Mouse (Mus musculus): ENCODE data around the gene Axin1. TPM values are rescaled to one million over a fixed set of nuclear protein-coding genes. Genes with fewer than 3 reads are reported as not detected.

Axin1 gene
- polyA plus RNA-seq, 1 experiment from 2014 or later, result 9.3 TPM

DNA sequence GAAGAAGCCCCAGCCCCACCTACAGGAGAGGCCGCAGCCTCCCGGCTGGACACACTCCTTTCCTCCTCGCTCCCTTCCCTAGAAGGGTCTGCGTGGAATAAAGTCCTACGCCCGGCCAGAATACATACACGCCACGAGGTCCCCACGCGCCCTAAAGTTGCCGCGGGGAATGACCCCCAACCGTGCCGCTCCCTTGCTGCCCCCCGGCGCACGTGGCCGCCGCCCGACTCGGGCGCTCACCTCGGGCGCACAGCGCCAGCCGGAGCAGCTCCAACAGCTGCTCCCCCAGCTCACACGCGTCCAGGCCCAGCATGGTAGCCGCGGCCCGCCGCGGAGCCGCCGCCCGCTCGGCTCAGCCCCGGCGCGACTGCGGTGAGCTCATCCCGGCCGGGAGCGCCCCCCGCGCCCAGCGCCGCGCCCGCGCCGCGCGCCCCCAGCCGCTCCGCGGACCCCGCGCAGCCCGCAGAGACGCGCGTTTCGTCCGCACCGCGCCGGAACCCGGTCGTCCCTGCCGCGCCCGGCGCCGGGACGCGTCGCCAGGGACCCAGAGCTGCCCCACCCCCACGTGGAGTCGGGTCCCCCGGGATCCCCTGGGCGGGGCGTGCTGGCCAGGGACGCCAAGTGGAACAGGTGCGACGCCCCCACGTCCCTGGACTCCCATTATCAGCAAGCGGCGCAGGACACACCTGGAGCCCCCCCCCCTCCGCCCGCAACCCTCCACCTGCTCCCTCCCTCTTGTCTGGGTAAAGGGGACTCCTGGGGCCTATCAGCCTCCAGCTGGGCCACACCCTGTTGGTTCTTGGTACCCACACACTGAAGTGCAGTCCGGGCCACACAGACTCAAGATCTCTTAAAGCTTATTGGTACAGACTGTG, 62.6 kb downstream of the Axin1 start:
- Histone ChIP-seq H3K27ac (no peak overlapping the region), H3K4me1 (peaks cover 34% of the 10 kb centered on the region), H3K4me2 (peak overlapping the region; percentile 99), H3K9me3 (no peaks in the 10 kb centered on the region), H3K36me3 (peaks cover 21% of the 10 kb centered on the region), H3K27me3 (peaks cover 70% of the 10 kb centered on the region), H3K4me3 (peak overlapping the region; percentile 55), H3K9ac (peak overlapping the region; percentile 44; the same call in 1 of the 2 replicates)
- WGBS, result under 1% methylated on average over 91 of the region's 92 CpGs
- no peak for ATAC-seq (ENCODE audit: insufficient number of reproducible peaks, low FRiP score, low TSS enrichment, low read depth)

DNA sequence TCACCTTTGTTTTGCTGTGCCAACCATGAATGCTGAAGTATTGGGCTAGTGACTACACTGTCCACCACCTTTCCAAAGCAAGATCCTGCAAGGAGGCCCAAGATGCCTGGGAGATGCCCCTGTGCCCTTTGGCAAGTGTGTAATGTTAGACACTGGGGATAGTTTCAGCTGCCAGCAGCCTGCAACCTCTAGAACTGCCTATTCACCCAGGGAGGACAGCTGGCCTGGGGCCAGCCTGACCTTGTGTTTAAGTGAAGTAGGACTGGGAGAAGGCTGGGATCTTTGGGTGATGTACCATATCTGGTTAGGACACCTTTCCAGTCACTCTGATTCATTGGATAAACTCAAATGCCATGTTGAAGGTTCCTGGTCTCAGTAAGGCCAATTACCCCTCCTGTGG, 63.5 kb downstream of the Axin1 start:
- Histone ChIP-seq H3K27ac (no peak overlapping the region), H3K4me1 (peaks cover 34% of the 10 kb centered on the region), H3K4me2 (0 out of 2 replicates have a peak overlapping the region, but pooled peaks have one; percentile 99), H3K9me3 (no peaks in the 10 kb centered on the region), H3K4me3 (no peak overlapping the region), H3K9ac (no peak overlapping the region), H3K27me3 (peaks cover 75% of the 10 kb centered on the region), H3K36me3 (peaks cover 11% of the 10 kb centered on the region; the same call in 1 of the 2 replicates)
- ATAC-seq (ENCODE audit: insufficient number of reproducible peaks, low FRiP score, low TSS enrichment, low read depth), result no peak

DNA sequence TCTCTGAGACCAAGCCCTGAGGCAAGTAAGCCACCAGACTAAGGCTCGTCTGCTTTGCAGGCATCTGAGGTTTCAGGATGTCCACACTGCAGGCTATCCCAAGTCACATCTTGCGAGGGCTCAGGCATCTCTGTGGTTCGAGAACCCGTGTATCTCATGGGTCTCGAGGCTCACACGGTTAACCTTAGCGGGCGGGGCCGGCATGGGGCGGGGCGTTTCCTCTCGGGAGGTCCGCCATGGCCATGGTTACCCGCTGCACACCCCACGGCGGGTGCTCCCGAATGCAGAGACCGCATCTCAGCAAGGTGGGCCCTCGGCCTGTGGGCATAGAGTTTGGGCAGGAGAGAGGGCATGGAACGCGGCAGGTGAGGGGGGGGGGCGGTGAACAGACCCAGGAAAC, 64.2 kb downstream of the Axin1 start, which contains the start of gene Rgs11:
Gene Rgs11 (plus strand): TSS at position 215 of the 400 bp plus-strand sequence.
- no peak for ATAC-seq (ENCODE audit: insufficient number of reproducible peaks, low FRiP score, low TSS enrichment, low read depth)
- H3K36me3 ChIP-seq, result peaks cover 4% of the 10 kb centered on the region; the same call in 1 of the 2 replicates
- no peaks in the 10 kb centered on the region for H3K9me3 ChIP-seq
- peak within 1 kb of the TSS; percentile 35; the same call in 1 of the 2 replicates for H3K9ac ChIP-seq
- H3K4me1 ChIP-seq, result peaks cover 34% of the 10 kb centered on the region
- H3K27ac ChIP-seq, result no peak within 1 kb of the TSS
- H3K4me2 ChIP-seq, result peak within 1 kb of the TSS; percentile 99
- peaks cover 75% of the 10 kb centered on the region for H3K27me3 ChIP-seq
- H3K4me3 ChIP-seq, result peak within 1 kb of the TSS; percentile 52
- WGBS, result 2% methylated on average over 22 of the region's 22 CpGs

DNA sequence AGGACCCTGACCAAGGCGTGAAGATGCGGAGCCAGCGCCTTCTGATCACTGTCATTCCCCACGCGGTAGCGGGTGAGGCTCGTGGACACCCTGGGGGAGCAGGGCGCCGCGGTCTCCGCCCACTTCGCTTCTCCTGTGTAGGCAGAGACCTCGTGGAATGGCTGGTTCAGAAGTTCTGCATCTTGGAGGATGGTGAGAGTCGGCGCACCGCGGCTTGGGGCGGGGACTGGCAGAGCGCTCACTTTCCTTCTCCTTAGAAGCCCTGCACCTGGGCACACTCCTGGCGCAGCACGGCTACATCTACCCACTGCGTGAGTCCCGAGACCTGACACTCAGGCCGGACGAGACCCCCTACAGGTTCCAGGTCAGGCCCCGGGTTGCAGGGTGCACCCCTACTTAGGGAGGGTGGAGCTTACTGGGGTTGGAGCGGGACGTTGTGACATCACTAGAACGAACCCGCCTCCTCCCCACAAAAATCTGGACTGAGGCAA, 64.9 kb downstream of the Axin1 start:
- H3K9me3 ChIP-seq, result no peaks in the 10 kb centered on the region
- H3K27ac ChIP-seq, result no peak overlapping the region
- WGBS, result 1% methylated on average over 30 of the region's 30 CpGs
- H3K4me1 ChIP-seq, result peaks cover 34% of the 10 kb centered on the region
- H3K9ac ChIP-seq, result peak overlapping the region; percentile 35; the same call in 1 of the 2 replicates
- H3K27me3 ChIP-seq, result peaks cover 75% of the 10 kb centered on the region
- peak overlapping the region; percentile 52 for H3K4me3 ChIP-seq
- ATAC-seq (ENCODE audit: insufficient number of reproducible peaks, low FRiP score, low TSS enrichment, low read depth), result 0 out of 2 replicates have a peak, but pooled peaks have one; percentile 23
- H3K4me2 ChIP-seq, result peak overlapping the region; percentile 99
- H3K36me3 ChIP-seq, result no peaks in the 10 kb centered on the region

DNA sequence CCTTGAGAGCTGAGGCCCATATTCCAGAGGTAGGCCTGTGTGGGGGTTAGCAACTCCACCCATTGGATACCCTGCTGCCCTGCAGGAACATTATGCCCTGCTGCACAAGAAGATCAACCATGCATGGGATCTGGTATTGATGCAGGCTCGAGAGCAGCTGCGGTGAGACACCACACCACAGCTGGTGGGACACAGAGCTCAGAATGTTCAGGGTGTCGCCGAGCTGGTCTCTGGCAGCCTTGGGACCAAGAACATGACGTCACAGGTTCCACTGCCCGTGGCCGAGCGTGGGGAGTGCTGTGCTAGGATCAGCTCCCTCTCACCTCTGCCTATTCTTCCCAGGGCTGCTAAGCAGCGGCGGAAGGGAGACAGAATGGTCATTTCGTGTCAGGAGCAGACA, 66.3 kb downstream of the Axin1 start:
- H3K4me3 ChIP-seq, result no peak overlapping the region
- no peak overlapping the region for H3K27ac ChIP-seq
- ATAC-seq (ENCODE audit: insufficient number of reproducible peaks, low FRiP score, low TSS enrichment, low read depth), result no peak
- peaks cover 34% of the 10 kb centered on the region for H3K4me1 ChIP-seq
- H3K9ac ChIP-seq, result no peak overlapping the region
- H3K27me3 ChIP-seq, result peaks cover 61% of the 10 kb centered on the region
- 29% methylated on average over 11 of the region's 11 CpGs for WGBS
- H3K9me3 ChIP-seq, result no peaks in the 10 kb centered on the region
- no peak overlapping the region for H3K4me2 ChIP-seq
- H3K36me3 ChIP-seq, result no peaks in the 10 kb centered on the region

DNA sequence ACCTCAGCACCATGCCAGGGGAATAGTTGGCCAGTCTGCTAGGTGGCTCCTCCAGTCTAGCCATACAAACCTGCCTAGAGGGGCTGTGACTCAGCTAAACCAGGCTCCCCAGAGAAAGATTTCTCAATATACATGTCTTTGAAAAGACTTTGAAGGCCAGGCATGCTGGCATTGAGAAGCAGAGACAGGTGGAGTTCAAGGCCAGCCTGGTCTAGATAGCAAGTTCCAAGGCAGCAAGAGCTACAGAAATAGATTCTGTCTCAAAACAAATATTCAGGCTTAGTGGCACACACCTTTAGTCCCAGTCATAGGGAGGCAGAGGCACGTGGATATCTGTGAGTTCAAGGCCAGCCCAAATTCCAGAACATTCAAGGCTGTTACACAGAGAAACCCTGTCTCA, 67.9 kb downstream of the Axin1 start:
- ATAC-seq (ENCODE audit: insufficient number of reproducible peaks, low FRiP score, low TSS enrichment, low read depth), result no peak
- Histone ChIP-seq H3K27me3 (peaks cover 45% of the 10 kb centered on the region), H3K9me3 (no peaks in the 10 kb centered on the region)

DNA sequence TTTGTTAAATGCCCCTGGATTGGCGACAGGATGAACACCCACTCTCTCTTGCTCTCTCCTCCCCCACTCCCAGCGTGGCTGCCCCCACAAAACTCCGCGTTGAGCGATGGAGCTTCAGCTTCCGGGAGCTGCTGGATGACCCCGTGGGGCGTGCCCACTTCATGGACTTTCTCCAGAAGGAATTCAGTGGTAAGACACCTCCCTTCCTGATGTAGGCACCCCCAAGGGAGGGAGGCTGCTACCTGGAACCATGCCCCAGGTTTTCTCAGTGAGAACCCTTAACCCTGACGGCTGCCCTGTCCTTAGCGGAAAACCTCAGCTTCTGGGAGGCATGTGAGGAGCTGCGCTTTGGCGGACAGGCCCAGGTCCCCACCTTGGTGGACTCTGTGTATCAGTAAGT, 69.2 kb downstream of the Axin1 start, which contains the start of gene Arhgdig:
Gene Arhgdig (minus strand): TSS at position 101 of the 400 bp plus-strand sequence.
- WGBS, result 87% methylated on average over 12 of the region's 12 CpGs

More for the DNA sequence above, 67.9 kb downstream of the Axin1 start:
- H3K36me3 ChIP-seq, result no peaks in the 10 kb centered on the region
- H3K4me2 ChIP-seq, result no peak overlapping the region
- H3K4me3 ChIP-seq, result no peak overlapping the region
- 52% methylated on average over 1 of the region's 1 CpGs for WGBS
- no peak overlapping the region for H3K9ac ChIP-seq
- H3K4me1 ChIP-seq, result peaks cover 22% of the 10 kb centered on the region
- no peak overlapping the region for H3K27ac ChIP-seq

DNA sequence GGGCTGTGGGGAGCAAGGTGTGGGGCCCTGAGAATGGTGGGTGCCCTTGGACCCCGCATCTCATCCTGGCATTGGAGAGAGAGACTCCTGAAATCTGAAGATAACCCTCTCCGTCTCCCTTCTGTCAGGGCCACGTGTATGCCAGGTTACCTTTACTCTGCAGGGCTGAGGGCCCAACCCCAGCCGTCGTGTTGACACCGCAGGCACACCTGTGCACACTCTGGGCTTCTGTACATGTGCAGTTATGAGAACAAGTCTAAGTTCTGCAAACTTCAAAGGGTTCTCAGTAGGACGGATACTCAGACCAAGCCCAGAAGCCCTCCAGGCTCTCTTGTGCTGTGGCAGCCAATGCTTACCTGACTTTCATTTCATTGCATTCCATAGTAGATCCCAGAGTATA, 73.8 kb downstream of the Axin1 start:
- H3K9me3 ChIP-seq, result no peaks in the 10 kb centered on the region
- no peak overlapping the region for H3K27ac ChIP-seq
- no peak overlapping the region for H3K4me2 ChIP-seq
- ATAC-seq (ENCODE audit: insufficient number of reproducible peaks, low FRiP score, low TSS enrichment, low read depth), result no peak
- WGBS, result 80% methylated on average over 7 of the region's 7 CpGs
- no peaks in the 10 kb centered on the region for H3K27me3 ChIP-seq
- H3K4me3 ChIP-seq, result no peak overlapping the region
- H3K36me3 ChIP-seq, result peaks cover 31% of the 10 kb centered on the region
- no peak overlapping the region for H3K9ac ChIP-seq
- no peaks in the 10 kb centered on the region for H3K4me1 ChIP-seq

More for the DNA sequence above, 69.2 kb downstream of the Axin1 start, which contains the start of gene Arhgdig:
- H3K36me3 ChIP-seq, result peaks cover 2% of the 10 kb centered on the region; the same call in 1 of the 2 replicates
- ATAC-seq (ENCODE audit: insufficient number of reproducible peaks, low FRiP score, low TSS enrichment, low read depth), result no peak
- no peak within 1 kb of the TSS for H3K27ac ChIP-seq
- H3K9me3 ChIP-seq, result no peaks in the 10 kb centered on the region
- H3K27me3 ChIP-seq, result peaks cover 32% of the 10 kb centered on the region
- peaks cover 13% of the 10 kb centered on the region for H3K4me1 ChIP-seq
- no peak within 1 kb of the TSS for H3K9ac ChIP-seq
- no peak within 1 kb of the TSS for H3K4me2 ChIP-seq
- no peak within 1 kb of the TSS for H3K4me3 ChIP-seq

DNA sequence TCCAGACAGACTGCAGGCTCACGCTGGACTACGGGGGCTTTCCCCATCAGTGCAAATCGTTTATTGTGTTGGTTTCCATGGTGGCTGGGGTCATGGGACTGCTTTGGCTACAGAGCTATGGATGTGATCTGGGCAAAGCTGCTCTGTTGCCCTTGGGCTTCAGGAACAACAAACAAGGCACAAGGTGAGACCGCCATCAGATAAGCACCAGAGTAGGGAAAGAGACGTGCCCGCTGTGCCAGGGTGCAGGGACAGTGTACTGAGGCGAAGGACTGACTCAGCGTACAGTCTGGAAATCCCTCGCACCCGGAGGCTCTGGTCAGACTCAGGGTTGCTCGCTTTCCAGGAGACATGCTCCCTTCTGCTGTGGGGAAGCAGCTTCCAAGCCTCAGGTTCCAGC, 74.2 kb downstream of the Axin1 start:
- no peak overlapping the region for H3K9ac ChIP-seq
- 83% methylated on average over 11 of the region's 11 CpGs for WGBS
- no peak overlapping the region for H3K27ac ChIP-seq
- H3K4me1 ChIP-seq, result no peaks in the 10 kb centered on the region
- H3K27me3 ChIP-seq, result no peaks in the 10 kb centered on the region
- H3K4me2 ChIP-seq, result no peak overlapping the region
- no peak for ATAC-seq (ENCODE audit: insufficient number of reproducible peaks, low FRiP score, low TSS enrichment, low read depth)
- H3K4me3 ChIP-seq, result no peak overlapping the region
- H3K36me3 ChIP-seq, result peaks cover 35% of the 10 kb centered on the region
- H3K9me3 ChIP-seq, result no peaks in the 10 kb centered on the region

DNA sequence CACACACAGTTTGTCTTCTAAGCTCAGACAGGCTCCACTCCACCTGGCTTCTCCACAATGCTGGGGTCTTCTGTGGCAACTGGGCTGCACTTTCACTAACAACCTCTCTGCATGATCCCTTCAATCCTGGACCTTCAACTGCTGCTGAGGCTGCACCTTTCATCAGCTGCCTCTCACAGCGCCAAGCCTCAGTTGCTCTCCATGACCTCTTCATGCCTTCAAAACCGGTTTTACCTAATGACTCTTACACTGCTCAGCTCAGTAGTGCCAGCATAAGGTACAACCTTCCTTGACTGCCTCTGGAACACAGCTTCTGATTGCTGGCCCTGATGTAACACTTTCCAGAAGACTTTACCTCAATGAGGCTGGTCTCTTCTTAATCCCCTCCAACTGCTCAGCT, 83.0 kb downstream of the Axin1 start:
- 69% methylated on average over 2 of the region's 2 CpGs for WGBS

DNA sequence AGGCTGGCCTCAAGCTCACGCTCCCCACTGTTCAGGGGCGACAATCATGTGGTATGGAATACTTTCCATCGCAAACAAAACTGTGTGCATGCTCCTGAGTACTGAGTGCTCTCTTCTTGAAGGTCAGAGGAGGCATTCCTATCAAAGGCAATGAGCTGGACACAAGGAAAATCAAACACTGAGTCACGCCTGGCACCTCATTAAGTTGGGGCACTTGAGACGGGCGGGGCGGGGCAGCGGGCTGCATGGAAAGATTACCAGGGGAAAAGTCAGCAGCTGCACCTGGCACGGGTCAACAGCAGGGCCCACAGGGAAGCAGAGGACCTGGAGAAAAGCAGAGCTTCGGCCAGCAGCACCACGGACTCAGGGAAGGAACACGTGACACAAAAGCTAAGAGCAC, 86.7 kb downstream of the Axin1 start:
- ATAC-seq (ENCODE audit: insufficient number of reproducible peaks, low FRiP score, low TSS enrichment, low read depth), result no peak
- Histone ChIP-seq H3K4me3 (no peak overlapping the region), H3K4me1 (no peaks in the 10 kb centered on the region), H3K9me3 (no peaks in the 10 kb centered on the region), H3K4me2 (no peak overlapping the region), H3K9ac (no peak overlapping the region), H3K27ac (no peak overlapping the region), H3K36me3 (0 out of 2 replicates have a peak, but pooled peaks cover 3% of the 10 kb centered on the region), H3K27me3 (no peaks in the 10 kb centered on the region)
- 74% methylated on average over 12 of the region's 12 CpGs for WGBS

More for the DNA sequence above, 83.0 kb downstream of the Axin1 start:
- peaks cover 23% of the 10 kb centered on the region for H3K36me3 ChIP-seq
- no peaks in the 10 kb centered on the region for H3K27me3 ChIP-seq
- no peak overlapping the region for H3K4me2 ChIP-seq
- no peak for ATAC-seq (ENCODE audit: insufficient number of reproducible peaks, low FRiP score, low TSS enrichment, low read depth)
- no peak overlapping the region for H3K27ac ChIP-seq
- no peaks in the 10 kb centered on the region for H3K9me3 ChIP-seq
- no peaks in the 10 kb centered on the region for H3K4me1 ChIP-seq
- H3K9ac ChIP-seq, result no peak overlapping the region
- no peak overlapping the region for H3K4me3 ChIP-seq

DNA sequence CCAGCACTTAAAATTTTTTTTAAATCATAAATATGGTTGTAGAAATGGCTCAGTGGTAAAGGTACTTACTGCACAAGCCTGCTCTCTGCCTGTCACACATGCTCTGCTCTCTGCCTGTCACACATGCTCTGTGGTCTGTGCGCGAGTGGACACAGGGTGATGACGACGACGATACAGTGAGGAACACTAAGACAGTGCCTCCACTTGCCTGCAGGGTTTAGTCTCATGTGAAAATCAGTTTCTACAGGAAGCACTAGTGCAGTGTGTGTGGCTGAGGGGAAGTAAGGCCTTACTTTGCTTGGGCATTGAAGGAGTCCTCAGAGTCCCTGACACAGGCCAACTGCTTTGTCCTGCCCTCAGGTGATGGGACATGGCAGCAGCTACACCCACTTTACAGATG, 91.3 kb downstream of the Axin1 start:
- no peak overlapping the region for H3K27ac ChIP-seq
- no peaks in the 10 kb centered on the region for H3K4me1 ChIP-seq
- H3K36me3 ChIP-seq, result peaks cover 3% of the 10 kb centered on the region; the same call in 1 of the 2 replicates
- no peak overlapping the region for H3K9ac ChIP-seq
- no peaks in the 10 kb centered on the region for H3K9me3 ChIP-seq
- no peak overlapping the region for H3K4me2 ChIP-seq
- WGBS, result 95% methylated on average over 5 of the region's 5 CpGs
- H3K27me3 ChIP-seq, result no peaks in the 10 kb centered on the region
- H3K4me3 ChIP-seq, result no peak overlapping the region
- no peak for ATAC-seq (ENCODE audit: insufficient number of reproducible peaks, low FRiP score, low TSS enrichment, low read depth)

Data from limb, embryonic 15.5 days (tissue).